Mouse (Mus musculus) megakaryocyte, embryonic 14.5 days (primary cell): ENCODE results near the gene Dcp1b. TPM values are rescaled to one million over a fixed set of nuclear protein-coding genes. Genes with fewer than 3 reads are reported as not detected.
"Not testable (repeated sequence)": the region's sequence is repeated elsewhere in the genome, so short reads cannot be mapped to it uniquely, and the experiment has no call there.

Source experiments
- H3K27me3 ChIP-seq: replicated peaks from 2 replicates; pipeline ENCODE3; 2012; ENCODE audit warnings: inconsistent platforms
- H3K36me3 ChIP-seq: replicated peaks from 2 replicates; pipeline ENCODE3; 2012; ENCODE audit warnings: low read length, inconsistent platforms, mixed read lengths
- H3K4me1 ChIP-seq: 2 replicates; pipeline ENCODE4 v1.6.1; 2012; ENCODE audit warnings: inconsistent platforms
- H3K4me3 ChIP-seq: replicated peaks from 2 replicates; pipeline ENCODE3; 2012; ENCODE audit warnings: moderate library complexity, mild to moderate bottlenecking, inconsistent platforms
- H3K9me3 ChIP-seq: 2 replicates; pipeline ENCODE4 v1.6.1; 2012; ENCODE audit warnings: inconsistent platforms
- FLI1 ChIP-seq: IDR thresholded peaks from 2 replicates; pipeline ENCODE4 v1.6.1; 2012; ENCODE audit warnings: low read length, inconsistent platforms, mixed read lengths
- GATA1 ChIP-seq: IDR thresholded peaks from 3 replicates; pipeline ENCODE4 v1.6.1; 2012; ENCODE audit warnings: mixed read lengths, low read length, inconsistent platforms, borderline replicate concordance
- polyA plus RNA-seq: library from polyadenylated mRNA; stranded (reverse); fragments of >175 nt; gene quantifications from 2 replicates; pipeline ENCODE4 v1.2.3, GENCODE M21; 2012; ENCODE audit warnings: low replicate concordance; ENCODE audit not compliant: insufficient read depth

Dcp1b gene
- polyA plus RNA-seq, 1 experiment, result 22.1 TPM

DNA sequence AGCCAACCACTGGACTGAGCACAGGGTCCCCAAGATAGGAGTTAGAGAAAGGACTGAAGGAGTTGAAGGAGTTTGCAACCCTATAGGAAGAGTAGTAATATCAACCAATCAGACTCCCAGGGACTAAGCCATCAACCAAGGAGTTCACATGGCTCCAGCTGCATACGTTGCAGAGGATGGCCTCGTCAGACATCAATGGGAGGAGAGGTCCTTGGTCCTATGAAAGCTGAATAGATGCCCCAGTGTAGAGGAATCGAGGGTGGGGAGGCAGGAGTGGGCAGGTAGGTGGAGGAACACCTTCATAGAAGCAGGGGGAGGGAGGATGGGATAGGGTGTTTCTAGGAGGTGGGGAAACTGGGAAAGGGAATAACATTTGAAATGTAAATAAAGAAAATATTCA is 29.9 kb downstream of the Dcp1b start:
- H3K9me3 ChIP-seq, result no peaks in the 10 kb centered on the region
- H3K36me3 ChIP-seq, result peaks cover 59% of the 10 kb centered on the region
- H3K27me3 ChIP-seq, result no peaks in the 10 kb centered on the region
- H3K4me1 ChIP-seq, result peaks cover 25% of the 10 kb centered on the region
- no peak overlapping the region for H3K4me3 ChIP-seq
- TF ChIP-seq GATA1, result no peak
- no peak for TF ChIP-seq FLI1

DNA sequence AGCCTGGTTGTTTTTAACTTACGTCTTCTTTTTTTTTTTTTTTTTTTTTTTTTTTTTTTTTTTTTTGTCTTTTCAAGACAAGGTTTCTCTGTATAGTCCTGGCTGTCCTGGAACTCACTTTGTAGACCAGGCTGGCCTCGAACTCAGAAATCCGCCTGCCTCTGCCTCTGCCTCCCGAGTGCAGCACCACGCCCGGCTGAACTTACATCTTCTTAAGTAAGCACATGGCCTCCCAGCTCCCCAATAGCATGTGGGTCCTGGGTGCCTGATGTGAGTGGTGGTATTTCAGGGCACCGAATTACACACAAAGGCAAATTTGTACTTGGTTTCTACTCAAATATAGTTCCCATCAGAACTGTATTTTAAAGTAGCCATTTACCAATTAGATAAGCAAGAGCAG is 31.0 kb downstream of the Dcp1b start:
- H3K36me3 ChIP-seq, result peaks cover 48% of the 10 kb centered on the region
- H3K4me3 ChIP-seq, H3K9me3 ChIP-seq, H3K27me3 ChIP-seq: not testable (repeated sequence)
- H3K4me1 ChIP-seq, result peaks cover 14% of the 10 kb centered on the region

DNA sequence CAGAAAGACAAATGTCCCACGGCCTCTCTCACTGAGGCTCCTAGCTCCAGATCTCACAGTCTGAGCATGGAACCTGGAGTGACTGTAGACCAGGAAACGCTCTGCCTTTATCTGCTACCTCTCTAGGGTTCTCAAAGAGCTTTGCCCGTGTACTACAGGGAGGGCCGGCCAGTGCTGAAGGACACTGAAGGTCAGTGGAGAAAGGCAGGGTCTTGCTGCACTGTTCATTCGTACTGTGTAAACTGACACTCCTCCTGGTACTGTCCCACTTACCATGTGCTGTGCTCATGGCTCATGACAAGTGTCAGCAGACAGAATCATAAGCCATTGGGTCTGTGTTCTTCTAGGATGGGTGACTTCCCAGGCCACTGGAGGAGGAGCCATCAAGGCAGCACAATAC is 38.3 kb downstream of the Dcp1b start:
- H3K4me1 ChIP-seq, result peaks cover 40% of the 10 kb centered on the region
- H3K4me3 ChIP-seq, result no peak overlapping the region
- H3K36me3 ChIP-seq, result peaks cover 57% of the 10 kb centered on the region
- TF ChIP-seq FLI1, result no peak
- no peak for TF ChIP-seq GATA1
- no peaks in the 10 kb centered on the region for H3K27me3 ChIP-seq
- no peaks in the 10 kb centered on the region for H3K9me3 ChIP-seq

DNA sequence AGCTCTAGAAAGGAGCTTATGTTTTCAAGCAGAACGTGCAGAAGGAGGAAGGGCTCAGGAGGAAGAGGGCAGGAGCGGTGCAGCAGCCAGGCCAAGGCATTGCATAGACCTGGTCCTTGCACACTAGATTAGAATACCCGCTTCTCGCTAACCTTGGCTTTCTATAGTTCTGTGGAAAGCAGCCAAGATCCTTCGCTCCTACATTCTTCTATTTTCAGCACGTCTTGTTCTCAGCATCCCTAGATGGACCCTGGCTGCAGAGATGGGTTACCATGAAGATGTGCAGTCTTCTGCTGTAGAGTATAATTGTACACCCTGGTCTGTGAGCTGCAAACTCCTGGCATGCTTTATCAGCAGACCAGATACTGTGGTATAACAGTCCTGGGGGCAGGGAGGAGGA is 39.1 kb downstream of the Dcp1b start:
- H3K36me3 ChIP-seq, result peaks cover 65% of the 10 kb centered on the region
- no peak overlapping the region for H3K4me3 ChIP-seq
- no peak for TF ChIP-seq FLI1
- no peak for TF ChIP-seq GATA1
- H3K4me1 ChIP-seq, result peaks cover 40% of the 10 kb centered on the region
- H3K27me3 ChIP-seq, result no peaks in the 10 kb centered on the region
- H3K9me3 ChIP-seq, result no peaks in the 10 kb centered on the region

DNA sequence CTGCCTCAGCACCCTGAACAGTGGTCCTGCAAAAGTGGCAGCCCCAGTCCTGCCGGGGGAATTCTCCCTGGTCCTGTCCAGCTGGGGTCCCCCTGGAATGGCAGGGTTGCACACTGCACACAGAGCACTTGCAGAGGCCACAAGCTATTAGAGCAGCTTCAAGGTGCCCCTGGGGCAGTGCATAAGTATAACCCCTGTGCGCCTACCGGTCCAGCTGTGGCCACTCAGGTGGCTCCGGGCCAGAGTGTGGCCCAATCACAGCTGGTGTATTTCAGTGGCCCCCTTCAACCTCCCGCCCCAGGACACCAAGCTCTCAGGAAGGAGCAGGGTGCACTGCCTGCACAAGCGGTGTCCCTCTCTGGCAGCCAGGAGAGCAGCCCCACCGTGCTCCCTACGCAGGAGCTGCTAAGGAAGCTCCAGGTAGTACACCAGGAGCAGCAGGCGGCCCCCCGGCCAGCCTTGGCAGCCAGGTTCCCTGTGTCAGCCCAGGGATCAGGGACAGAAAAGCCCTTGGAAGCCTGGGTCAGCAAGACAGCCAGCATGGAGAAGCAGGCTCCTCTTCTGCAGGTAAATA is 40.1 kb downstream of the Dcp1b start:
- Histone ChIP-seq H3K4me3 (no peak overlapping the region), H3K4me1 (peaks cover 44% of the 10 kb centered on the region), H3K36me3 (peaks cover 75% of the 10 kb centered on the region), H3K9me3 (no peaks in the 10 kb centered on the region), H3K27me3 (no peaks in the 10 kb centered on the region)
- no peak for TF ChIP-seq GATA1
- TF ChIP-seq FLI1, result no peak

DNA sequence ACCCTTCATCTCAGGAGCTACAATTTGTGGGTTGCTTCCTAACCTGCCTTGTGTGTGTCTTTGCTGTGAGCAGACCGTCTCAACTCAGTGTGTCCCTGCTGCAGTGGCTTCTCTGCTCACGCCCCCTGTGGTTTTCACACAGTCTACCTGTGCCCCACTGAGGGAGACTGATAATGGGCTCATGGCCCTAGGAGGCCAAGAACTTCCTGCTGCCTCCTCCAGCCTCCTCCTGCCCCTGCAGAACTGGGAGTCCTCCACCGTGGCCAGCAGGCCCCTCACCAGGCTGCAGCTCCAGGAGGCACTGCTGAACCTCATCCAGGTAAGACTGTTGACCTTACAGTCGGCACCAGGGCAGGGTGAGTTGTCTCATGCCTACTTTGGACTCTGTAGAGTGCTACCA is 42.6 kb downstream of the Dcp1b start:
- Histone ChIP-seq H3K4me3 (no peak overlapping the region), H3K36me3 (peaks cover 96% of the 10 kb centered on the region), H3K4me1 (peaks cover 51% of the 10 kb centered on the region), H3K9me3 (no peaks in the 10 kb centered on the region), H3K27me3 (no peaks in the 10 kb centered on the region)
- no peak for TF ChIP-seq GATA1
- no peak for TF ChIP-seq FLI1

DNA sequence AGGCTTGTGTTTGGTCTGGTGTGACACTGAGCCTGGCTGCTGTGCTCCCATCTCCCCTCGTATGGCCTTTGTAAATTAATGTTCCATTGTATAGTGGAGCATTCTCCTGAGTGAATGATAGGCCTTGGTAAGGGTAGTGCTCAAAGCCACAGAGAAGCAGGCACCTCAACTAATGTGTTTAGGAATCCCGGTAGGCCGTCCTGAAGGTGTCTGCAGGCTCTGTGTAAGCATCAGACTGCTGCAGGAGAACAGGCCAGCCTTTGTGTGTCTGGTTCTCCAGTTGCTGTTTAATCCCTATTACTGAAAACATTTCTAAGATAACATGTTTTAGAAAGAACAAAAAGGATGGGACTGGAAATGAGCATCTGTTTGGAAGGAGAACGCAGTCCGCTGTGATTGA is 43.5 kb downstream of the Dcp1b start:
- Histone ChIP-seq H3K4me3 (no peak overlapping the region), H3K4me1 (peaks cover 44% of the 10 kb centered on the region), H3K27me3 (no peaks in the 10 kb centered on the region), H3K36me3 (peaks cover 86% of the 10 kb centered on the region), H3K9me3 (no peaks in the 10 kb centered on the region)
- no peak for TF ChIP-seq GATA1
- TF ChIP-seq FLI1, result no peak

DNA sequence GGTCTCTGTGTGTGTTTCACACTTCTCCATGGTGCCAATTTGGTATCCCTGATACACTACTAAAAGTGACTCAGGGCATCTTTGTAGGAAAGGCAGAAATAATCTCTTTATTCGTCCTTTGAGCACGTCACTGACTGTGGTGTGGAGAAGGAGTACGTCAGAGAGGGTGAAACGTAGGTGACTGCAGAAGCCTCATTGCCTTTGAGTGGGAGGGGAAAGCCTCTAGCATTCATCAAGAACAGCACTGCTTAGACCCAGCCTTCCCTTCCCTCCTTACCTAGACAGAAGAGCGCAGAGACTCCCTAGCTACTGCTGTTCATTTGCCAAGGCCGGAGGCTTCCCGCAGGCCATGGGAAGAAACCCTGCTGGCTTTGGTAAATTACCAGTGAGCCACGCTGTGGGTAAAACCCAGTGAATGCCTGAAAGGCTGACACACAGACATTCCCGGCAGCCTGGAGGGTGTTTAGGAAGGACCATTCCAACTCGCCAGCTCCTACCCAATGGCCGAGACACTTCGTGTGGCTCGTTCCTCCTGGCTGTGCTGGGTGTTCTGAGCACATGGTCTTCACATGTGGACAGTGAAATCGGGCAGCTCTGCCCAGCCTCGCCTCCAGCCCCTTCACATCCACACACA is 44.3 kb downstream of the Dcp1b start:
- H3K36me3 ChIP-seq, result peaks cover 80% of the 10 kb centered on the region
- H3K4me3 ChIP-seq, result no peak overlapping the region
- peaks cover 2% of the 10 kb centered on the region for H3K27me3 ChIP-seq
- H3K4me1 ChIP-seq, result peaks cover 36% of the 10 kb centered on the region
- no peak for TF ChIP-seq GATA1
- no peak for TF ChIP-seq FLI1
- H3K9me3 ChIP-seq, result no peaks in the 10 kb centered on the region

DNA sequence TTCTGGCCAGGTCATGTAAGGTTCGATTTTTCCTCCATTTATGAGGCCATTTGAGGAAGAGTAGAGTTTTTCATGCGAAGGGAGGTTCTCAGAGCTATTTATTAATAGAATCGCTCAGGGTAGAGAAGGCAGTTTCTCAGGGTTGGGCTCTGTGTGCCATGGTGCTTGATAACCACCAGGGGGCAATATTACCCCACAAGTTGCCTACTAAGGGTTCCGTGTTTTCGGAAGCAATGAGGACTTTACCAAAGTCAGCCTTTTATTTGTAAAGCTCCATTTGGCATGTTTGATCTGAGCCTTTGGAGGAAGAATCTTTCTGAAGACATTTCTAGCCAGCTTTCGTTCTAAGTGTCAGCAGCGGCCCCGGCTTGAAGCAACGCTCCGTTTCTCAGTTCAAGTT is 45.2 kb downstream of the Dcp1b start:
- Histone ChIP-seq H3K9me3 (no peaks in the 10 kb centered on the region), H3K4me3 (no peak overlapping the region), H3K27me3 (peaks cover 10% of the 10 kb centered on the region), H3K4me1 (peaks cover 27% of the 10 kb centered on the region), H3K36me3 (peaks cover 70% of the 10 kb centered on the region)
- no peak for TF ChIP-seq GATA1
- TF ChIP-seq FLI1, result no peak

DNA sequence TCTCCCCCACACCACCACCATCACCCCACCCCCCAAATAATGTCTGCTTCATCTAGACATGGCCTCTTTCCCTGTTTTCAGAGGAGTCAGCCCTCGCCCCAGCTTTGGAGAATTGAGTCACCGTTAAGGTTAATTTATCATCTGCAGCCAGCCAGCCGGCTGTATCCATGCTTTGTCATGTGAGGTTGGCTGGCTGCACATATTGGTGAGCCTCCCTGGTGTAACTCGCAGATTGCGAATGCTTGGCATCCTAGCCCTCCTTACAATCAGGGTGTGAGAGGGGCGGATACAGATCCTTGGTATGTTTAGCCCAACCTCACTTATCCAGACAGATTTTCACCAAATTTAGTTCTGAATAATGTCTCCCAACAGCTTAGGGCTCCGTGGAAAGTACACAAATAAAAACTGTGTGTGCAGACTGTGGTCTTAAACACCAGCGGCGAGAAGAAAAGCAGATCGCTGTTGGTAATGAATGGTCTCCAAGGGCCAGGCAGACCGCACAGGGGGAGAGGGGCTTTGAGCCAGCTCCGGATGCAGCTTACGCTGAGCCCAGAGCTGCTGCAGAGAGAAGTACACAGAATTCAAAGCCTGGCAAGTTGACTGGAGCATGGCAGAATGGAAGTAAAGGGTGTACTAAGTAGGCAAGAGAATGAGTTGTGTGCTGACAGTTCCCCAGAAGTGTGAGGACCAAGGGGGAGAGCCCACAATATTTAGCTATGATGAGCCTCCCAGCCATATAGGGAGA is 49.6 kb downstream of the Dcp1b start:
- Histone ChIP-seq H3K9me3 (no peaks in the 10 kb centered on the region), H3K27me3 (peaks cover 39% of the 10 kb centered on the region), H3K4me1 (peaks cover 22% of the 10 kb centered on the region), H3K36me3 (peaks cover 28% of the 10 kb centered on the region), H3K4me3 (no peak overlapping the region)
- TF ChIP-seq FLI1 (no peak), GATA1 (no peak)

DNA sequence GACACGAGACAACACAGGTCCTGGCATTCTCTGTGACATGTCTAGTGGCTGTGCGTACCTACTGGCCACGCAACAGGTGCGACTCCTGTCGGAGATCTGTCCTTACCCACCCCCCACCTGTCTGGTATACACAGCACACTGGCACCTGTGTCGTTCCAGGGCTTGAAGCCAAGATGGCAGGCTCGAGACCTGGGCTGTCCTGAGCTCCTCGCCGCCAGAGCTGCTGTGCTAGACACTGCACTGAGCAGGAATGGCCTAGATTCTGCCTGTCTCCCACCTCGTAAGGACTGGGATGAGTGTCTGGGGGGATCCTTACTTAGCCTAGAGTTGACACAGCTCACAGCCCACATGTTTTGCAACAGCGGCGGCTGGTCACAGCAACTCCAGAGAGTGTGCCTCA is 50.2 kb downstream of the Dcp1b start:
- H3K27me3 ChIP-seq, result peaks cover 41% of the 10 kb centered on the region
- H3K4me3 ChIP-seq, result no peak overlapping the region
- TF ChIP-seq FLI1 (no peak), GATA1 (no peak)
- peaks cover 19% of the 10 kb centered on the region for H3K4me1 ChIP-seq
- H3K9me3 ChIP-seq, result no peaks in the 10 kb centered on the region
- H3K36me3 ChIP-seq, result peaks cover 22% of the 10 kb centered on the region
